Mouse (Mus musculus): ENCODE measurements around the gene Rasgrp2. TPM values are rescaled to one million over a fixed set of nuclear protein-coding genes. Genes with fewer than 3 reads are reported as not detected.

Rasgrp2 gene
- total and polyA plus RNA-seq, 3 experiments: 176 to 233 TPM; not detected in 1

- peaks cover 18 to 25% of the 10 kb centered on the region in 2 experiments for H3K4me1 ChIP-seq (ENCODE audit: control insufficient read depth in 1 of 2, insufficient read depth in 2 of 2, low read length in 2 of 2)
- TF ChIP-seq CHD1 (IDR thresholded peaks at IDR 0.05; ENCODE audit: low read depth, low read length): peak; percentile 90; the same call in 1 of the 2 replicates
- TF ChIP-seq HCFC1 (IDR thresholded peaks at IDR 0.05; ENCODE audit: low read depth, low read length): no peak
- TF ChIP-seq KAT2A (conservative IDR thresholded peaks at IDR 0.05; ENCODE audit: low read depth, low read length): no peak
- TF ChIP-seq GATA1 (IDR thresholded peaks at IDR 0.05; ENCODE audit: low read depth, low read length): no peak
- no peak for TF ChIP-seq CHD2 (IDR thresholded peaks at IDR 0.05; ENCODE audit: low read length)
- TF ChIP-seq SMC3 (IDR thresholded peaks at IDR 0.05; ENCODE audit: low read depth, low read length): no peak
- no peak for TF ChIP-seq POLR2AphosphoS5 (IDR thresholded peaks at IDR 0.05; ENCODE audit: borderline replicate concordance, low read depth, low read length)
- TF ChIP-seq MAFK (IDR thresholded peaks at IDR 0.05; ENCODE audit: borderline replicate concordance, low read depth, low read length): no peak
- no peak for TF ChIP-seq ZMIZ1 (IDR thresholded peaks at IDR 0.05; ENCODE audit: low read depth, low read length)
- TF ChIP-seq CTCF (IDR thresholded peaks at IDR 0.05 in 2 of 3, conservative IDR thresholded peaks at IDR 0.05 in 1 of 3; ENCODE audit: control insufficient read depth in 1 of 3, insufficient read depth in 1 of 3, low read depth in 2 of 3, low read length in 3 of 3, poor library complexity in 1 of 3, severe bottlenecking in 1 of 3): no peak
- TF ChIP-seq ZC3H11A (IDR thresholded peaks at IDR 0.05; ENCODE audit: low read depth, low read length): no peak
- TF ChIP-seq POLR2AphosphoS2 (IDR thresholded peaks at IDR 0.05; ENCODE audit: low read length): peak; percentile 31; the same call in 1 of the 2 replicates
- no peak for TF ChIP-seq MAX (IDR thresholded peaks at IDR 0.05; ENCODE audit: low read length)
- no peak for TF ChIP-seq UBTF (IDR thresholded peaks at IDR 0.05; ENCODE audit: borderline replicate concordance, insufficient read depth, low read depth, low read length)
- no peak for TF ChIP-seq GABPA (IDR thresholded peaks at IDR 0.05; ENCODE audit: low read depth, low read length)
- TF ChIP-seq NELFE (IDR thresholded peaks at IDR 0.05; ENCODE audit: low read depth, low read length): no peak
- TF ChIP-seq ETS1 (IDR thresholded peaks at IDR 0.05; ENCODE audit: low read depth, low read length): no peak
- TF ChIP-seq SIN3A (IDR thresholded peaks at IDR 0.05; ENCODE audit: low read length): peak; percentile 68; the same call in 1 of the 2 replicates
- peak; percentile 45; the same call in 1 of the 2 replicates for TF ChIP-seq MXI1 (IDR thresholded peaks at IDR 0.05; ENCODE audit: low read depth, low read length)
- TF ChIP-seq MYC (IDR thresholded peaks at IDR 0.05; ENCODE audit: low read depth, low read length): 0 out of 2 replicates have a peak, but pooled peaks have one; percentile 5
- H3K79me2 ChIP-seq (ENCODE audit: control insufficient read depth, insufficient read depth, low read length, poor library complexity): peaks cover 37% of the 10 kb centered on the region
- H3K9me3 ChIP-seq (replicated peaks; ENCODE audit: insufficient read depth, low read length): no peaks in the 10 kb centered on the region
- peak overlapping the region; percentile 99 for H3K9ac ChIP-seq (ENCODE audit: control insufficient read depth, low read depth, low read length, poor library complexity, severe bottlenecking)
- H3K27me3 ChIP-seq (ENCODE audit: control insufficient read depth in 1 of 2, insufficient read depth in 2 of 2, low read length in 2 of 2): no peaks in the 10 kb centered on the region
- peak overlapping the region; percentile 86 to 93 for H3K4me3 ChIP-seq (ENCODE audit: control insufficient read depth in 1 of 2, insufficient read depth in 1 of 2, low read depth in 2 of 2, low read length in 2 of 2)
- peak; percentile 71 for DNase-seq (ENCODE audit: low read depth, low spot score)
- H3K36me3 ChIP-seq (ENCODE audit: control insufficient read depth in 1 of 2, insufficient read depth in 2 of 2, low read length in 2 of 2): peaks cover 42 to 57% of the 10 kb centered on the region in 2 experiments
- H3K27ac ChIP-seq (ENCODE audit: control insufficient read depth, low read depth, low read length): peak overlapping the region; percentile 97
Measured at GRCm38 (mm10) chr19:6364842-6365241, 34.3 kb upstream of the Rasgrp2 start.

- Histone ChIP-seq H3K9ac (ENCODE audit: control insufficient read depth, low read depth, low read length, poor library complexity, severe bottlenecking) (no peak overlapping the region; the same call in 1 of the 2 replicates), H3K36me3 (ENCODE audit: control insufficient read depth in 1 of 2, insufficient read depth in 2 of 2, low read length in 2 of 2) (peaks cover 65 to 69% of the 10 kb centered on the region in 2 experiments), H3K4me3 (ENCODE audit: control insufficient read depth in 1 of 2, insufficient read depth in 1 of 2, low read depth in 2 of 2, low read length in 2 of 2) (no peak overlapping the region), H3K27me3 (ENCODE audit: control insufficient read depth in 1 of 2, insufficient read depth in 2 of 2, low read length in 2 of 2) (no peaks in the 10 kb centered on the region), H3K79me2 (ENCODE audit: control insufficient read depth, insufficient read depth, low read length, poor library complexity) (peaks cover 33% of the 10 kb centered on the region), H3K27ac (ENCODE audit: control insufficient read depth, low read depth, low read length) (peak overlapping the region; percentile 61), H3K9me3 (replicated peaks; ENCODE audit: insufficient read depth, low read length) (no peaks in the 10 kb centered on the region), H3K4me1 (ENCODE audit: control insufficient read depth in 1 of 2, insufficient read depth in 2 of 2, low read length in 2 of 2) (peaks cover 22 to 32% of the 10 kb centered on the region in 2 experiments)
- peak; percentile 42; the same call in 1 of the 2 replicates for TF ChIP-seq ETS1 (IDR thresholded peaks at IDR 0.05; ENCODE audit: low read depth, low read length)
- peak; percentile 78 for TF ChIP-seq MXI1 (IDR thresholded peaks at IDR 0.05; ENCODE audit: low read depth, low read length)
- peak; percentile 79 for TF ChIP-seq SIN3A (IDR thresholded peaks at IDR 0.05; ENCODE audit: low read length)
- no peak for TF ChIP-seq HCFC1 (IDR thresholded peaks at IDR 0.05; ENCODE audit: low read depth, low read length)
- TF ChIP-seq USF1 (IDR thresholded peaks at IDR 0.05; ENCODE audit: low read depth, low read length): 0 out of 2 replicates have a peak, but pooled peaks have one; percentile 4
- peak; percentile 66 for TF ChIP-seq ZNF384 (IDR thresholded peaks at IDR 0.05; ENCODE audit: low read depth, low read length)
- TF ChIP-seq ZC3H11A (IDR thresholded peaks at IDR 0.05; ENCODE audit: low read depth, low read length): no peak
- TF ChIP-seq EP300 (IDR thresholded peaks at IDR 0.05; ENCODE audit: low read depth in 1 of 2, low read length in 2 of 2): peak in 1 of 2 experiments; percentile 28; a peak in 1 of 4 replicates
- DNase-seq (ENCODE audit: low read depth, low spot score): peak; percentile 65
Measured at GRCm38 (mm10) chr19:6370175-6370574, 29.0 kb upstream of the Rasgrp2 start.
